Mouse (Mus musculus): Measurements from ENCODE around the gene Rftn2.
"Not testable (repeated sequence)": the region's sequence is repeated elsewhere in the genome, so short reads cannot be mapped to it uniquely, and the experiment has no call there.

Rftn2 gene

GRCm38 (mm10) chr1:55130190-55130916 is 96.2 kb downstream of the Rftn2 start:
- no peak for DNase-seq (ENCODE audit: low read depth, low spot score)

- DNase-seq (ENCODE audit: low read depth, low spot score) = peak; percentile 61
Measured at GRCm38 (mm10) chr1:55129716-55130115, 96.9 kb downstream of the Rftn2 start.

GRCm38 (mm10) chr1:55124136-55124535 is 102.4 kb downstream of the Rftn2 start:
- not testable (repeated sequence) for DNase-seq (ENCODE audit: low read depth, low spot score)

- no peak for DNase-seq (ENCODE audit: low read depth, low spot score)
Measured at GRCm38 (mm10) chr1:55123561-55123960, 103.0 kb downstream of the Rftn2 start.

GRCm38 (mm10) chr1:55123046-55123445 is 103.5 kb downstream of the Rftn2 start:
- DNase-seq (ENCODE audit: low read depth, low spot score) = no peak
